Mouse (Mus musculus) small intestine, adult 2 months (tissue): ENCODE results near the gene Brca1.

Source experiments
- CTCF ChIP-seq: fragments of 200-500 bp; IDR thresholded peaks from 2 replicates; pipeline ENCODE4 v1.5.1; 2012; ENCODE audit warnings: low read depth, mild to moderate bottlenecking, control low read depth, inconsistent platforms, low read length, moderate library complexity, mixed read lengths; ENCODE audit not compliant: insufficient replicate concordance, insufficient read length; ENCODE audit errors: extremely low read depth
- POLR2A ChIP-seq: fragments of 200-500 bp; IDR thresholded peaks from 2 replicates; pipeline ENCODE4 v1.6.1; 2012; ENCODE audit warnings: low read depth, mild to moderate bottlenecking, control low read depth, inconsistent platforms, low read length, moderate library complexity

GRCm38 (mm10) chr11:101448899-101449298 lies 102.9 kb downstream of the Brca1 start:
- TF ChIP-seq POLR2A (no peak), CTCF (no peak)
